Mouse (Mus musculus): Measurements from ENCODE around the gene Stk10.

DNA sequence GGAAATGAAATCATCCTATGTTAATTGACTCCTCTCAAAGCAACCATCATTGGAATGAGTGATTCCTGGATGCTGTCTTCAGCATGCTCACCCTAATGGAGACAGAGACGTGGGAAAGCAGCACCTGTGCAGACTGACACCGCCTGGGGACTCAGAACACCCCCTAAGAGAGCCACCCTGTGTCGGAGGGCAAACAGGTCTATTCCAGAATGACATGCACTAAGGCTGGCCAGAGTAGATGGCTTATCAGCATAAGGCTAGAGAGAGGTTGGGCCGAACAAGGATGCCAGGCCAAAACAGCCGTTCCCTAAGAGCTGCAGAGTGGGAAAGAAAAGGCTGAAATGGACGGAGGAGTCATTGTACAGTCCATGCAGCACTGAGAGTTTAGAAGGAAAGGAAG, 93.0 kb downstream of the Stk10 start:
- no peak for TF ChIP-seq CTCF (IDR thresholded peaks at IDR 0.05; ENCODE audit: borderline replicate concordance, extremely low read depth, insufficient read depth, insufficient read length)
- no peak for TF ChIP-seq POLR2A (IDR thresholded peaks at IDR 0.05; ENCODE audit: borderline replicate concordance, extremely low read depth, insufficient read depth, insufficient read length, poor library complexity, severe bottlenecking)

Data from brain, embryonic 14.5 days (tissue).